Comparison of ENCODE assay signal across 15 mouse cellular contexts in genomic region chr9:120069779-120070178, GRCm38 (mm10). TPM values are rescaled to one million over a fixed set of nuclear protein-coding genes. Genes with fewer than 3 reads are reported as not detected.
DNase-seq lines count a peak whose midpoint lies in the region; ATAC-seq lines count a peak whose summit lies in the region.
"Had no signal": no experiment of that assay in that cellular context is flagged by ENCODE, and none has a peak within 500 bp of the region (broad histone marks: within the 10 kb centered on the region; RNA-seq: fewer than 3 reads in every experiment).

Gene Cx3cr1, minus strand, starts transcription at chr9:120069879.

- H3K4me3 ChIP-seq in limb, embryonic 13.5 days = no peak within 1 kb of the TSS
- H3K4me3 ChIP-seq in limb, embryonic 10.5 days = no peak within 1 kb of the TSS
- H3K4me3 ChIP-seq: forebrain, embryonic 12.5 days; heart, adult 2 months had no signal

- H3K9ac ChIP-seq in limb, embryonic 13.5 days = no peak within 1 kb of the TSS; the same call in 1 of the 2 replicates
- H3K9ac ChIP-seq: forebrain, embryonic 12.5 days; liver, embryonic 14.5 days had no signal

- WGBS in limb, embryonic 13.5 days = 79% methylated on average over 11 of the region's 11 CpGs
- 87% methylated on average over 11 of the region's 11 CpGs for WGBS in limb, embryonic 10.5 days

- H3K36me3 ChIP-seq in limb, embryonic 13.5 days = no peaks in the 10 kb centered on the region
- H3K36me3 ChIP-seq in limb, embryonic 10.5 days = no peaks in the 10 kb centered on the region
- H3K36me3 ChIP-seq: forebrain, embryonic 12.5 days had no signal

- H3K9me3 ChIP-seq in limb, embryonic 13.5 days = no peaks in the 10 kb centered on the region
- no peaks in the 10 kb centered on the region for H3K9me3 ChIP-seq in limb, embryonic 10.5 days (replicated peaks)
- H3K9me3 ChIP-seq: forebrain, embryonic 12.5 days had no signal

- no peak for ATAC-seq in limb, embryonic 13.5 days (ENCODE audit: low FRiP score, low read depth)
- ATAC-seq in neutrophil, adult 5-6 weeks (ENCODE audit: extremely low read depth, insufficient number of reproducible peaks, low FRiP score, poor library complexity, severe bottlenecking) = no peak
- ATAC-seq: activated CD4-positive, CD25-positive, alpha-beta regulatory T cell, adult 4 months had no signal

- no peak for DNase-seq in frontal cortex, adult 2 months (ENCODE audit: extremely low spot score in 1 of 2, low spot score in 1 of 2)
- DNase-seq in frontal cortex, postnatal 36 days (ENCODE audit: low spot score in 2 of 2) = no peak
- DNase-seq in limb, embryonic 10.5 days (ENCODE audit: low spot score) = no peak
- DNase-seq in layer of hippocampus, postnatal 36 days = no peak
- no peak for DNase-seq in cerebellum, postnatal 4 days (ENCODE audit: low spot score in 2 of 2)
- no peak for DNase-seq in urinary bladder, postnatal 14 days (ENCODE audit: low spot score)
- DNase-seq: B cell, adult 2 months; heart, adult 2 months; right cerebral cortex, adult 18-20 months had no signal

- H3K4me2 ChIP-seq in limb, embryonic 13.5 days (replicated peaks) = no peak within 1 kb of the TSS
- H3K4me2 ChIP-seq: forebrain, embryonic 12.5 days had no signal

- no peak within 1 kb of the TSS for H3K27ac ChIP-seq in limb, embryonic 13.5 days
- no peak within 1 kb of the TSS for H3K27ac ChIP-seq in limb, embryonic 10.5 days
- H3K27ac ChIP-seq: forebrain, embryonic 12.5 days; heart, adult 2 months; liver, embryonic 14.5 days had no signal

- no peaks in the 10 kb centered on the region for H3K4me1 ChIP-seq in limb, embryonic 13.5 days
- H3K4me1 ChIP-seq in limb, embryonic 10.5 days = 0 out of 2 replicates have a peak, but pooled peaks cover 2% of the 10 kb centered on the region
- H3K4me1 ChIP-seq: forebrain, embryonic 12.5 days had no signal

- no peaks in the 10 kb centered on the region for H3K27me3 ChIP-seq in limb, embryonic 13.5 days
- no peaks in the 10 kb centered on the region for H3K27me3 ChIP-seq in limb, embryonic 10.5 days (ENCODE audit: low read depth, poor library complexity, severe bottlenecking)
- H3K27me3 ChIP-seq: forebrain, embryonic 12.5 days had no signal

RNA-seq across cellular contexts. Expression of gene Cx3cr1, which starts in this region (rescaled TPM):
- 25.2 and 37.6 TPM in 2 replicates for polyA plus RNA-seq in frontal cortex, adult 2 months (2012; rRNA removed)
- polyA plus RNA-seq in limb, embryonic 13.5 days (2015; fragmentation: Nextera tagmentation; extraction: Ambion mirVana) = 10.2 and 11.0 TPM in 2 replicates
- 2.5 and 4.0 TPM in 2 replicates for polyA plus RNA-seq in limb, embryonic 10.5 days (2016; fragmentation: Nextera tagmentation; extraction: Ambion mirVana)
- 10 to 100 TPM; 29.0 to 30.9 TPM for total RNA-seq in layer of hippocampus, postnatal 36 days (2021)
- 12.9 and 15.5 TPM in 2 replicates for total RNA-seq in neutrophil, adult 5-6 weeks (2017)
- total RNA-seq: MEL had no signal
